Mouse (Mus musculus) G1E (cell line): ENCODE data around the gene Nbeal1.

Experiments
- CTCF ChIP-seq: IDR thresholded peaks from 2 replicates; pipeline ENCODE4 v1.5.1; 2012; ENCODE audit warnings: low read depth, low read length, inconsistent platforms, mixed read lengths
- POLR2AphosphoS5 ChIP-seq: IDR thresholded peaks from 2 replicates; pipeline ENCODE4 v1.6.1; 2012; ENCODE audit warnings: low read depth, low read length, inconsistent platforms; ENCODE audit not compliant: insufficient replicate concordance

DNA sequence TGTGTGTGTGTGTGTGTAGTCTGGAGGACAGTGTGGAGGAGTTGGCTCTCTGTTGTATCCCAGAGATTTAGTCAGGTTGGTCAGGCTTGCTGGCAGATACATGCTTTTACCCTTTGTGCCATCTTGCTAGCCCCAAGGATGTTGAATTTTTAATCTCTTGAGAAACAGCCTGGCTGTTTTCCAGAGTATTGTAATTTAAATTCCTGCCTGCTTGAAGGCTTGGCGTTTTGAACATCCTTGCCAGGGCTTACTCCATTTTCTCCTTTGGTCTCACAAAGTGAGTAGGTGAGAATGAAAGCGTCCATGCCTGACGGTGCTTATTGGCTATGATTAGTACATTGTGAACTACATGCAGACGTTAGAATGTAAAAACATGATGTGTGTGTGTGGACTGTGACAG lies 18.6 kb downstream of the Nbeal1 start:
- no peak for TF ChIP-seq CTCF
- no peak for TF ChIP-seq POLR2AphosphoS5
